Mouse (Mus musculus): ENCODE results near the gene Srsf6. TPM values are rescaled to one million over a fixed set of nuclear protein-coding genes. Genes with fewer than 3 reads are reported as not detected.
"Not testable (repeated sequence)": the region's sequence is repeated elsewhere in the genome, so short reads cannot be mapped to it uniquely, and the experiment has no call there.

Srsf6 gene
- polyA plus RNA-seq (2015; fragmentation: Nextera tagmentation; extraction: Ambion mirVana), result 216 and 217 TPM in 2 replicates

DNA sequence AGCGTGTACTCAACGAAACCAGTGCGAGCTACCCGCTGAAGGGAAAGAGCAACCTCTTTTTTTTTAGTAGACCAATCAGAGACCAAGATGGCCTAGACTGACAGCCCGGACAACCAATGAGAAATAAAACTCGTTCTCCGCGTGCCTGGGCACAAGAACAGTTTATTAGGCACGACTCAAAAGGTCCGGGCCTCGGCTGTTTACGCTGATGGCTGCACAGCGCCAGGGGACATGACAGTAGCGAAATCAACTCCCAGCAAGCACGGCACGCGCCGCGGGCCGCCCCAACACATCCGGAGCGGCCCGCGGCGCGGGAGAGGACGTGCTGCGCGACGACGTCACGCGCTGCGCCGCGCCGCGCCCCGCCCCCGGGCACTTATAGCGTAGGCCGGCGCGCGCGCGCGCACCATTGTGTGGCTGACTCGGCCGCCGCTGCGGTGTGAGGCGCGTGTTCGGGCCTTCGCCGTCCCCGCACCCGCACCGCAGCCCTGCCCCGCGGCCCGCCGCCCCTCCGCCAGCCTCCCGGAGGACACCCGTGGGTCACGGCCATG is at the start of gene Srsf6:
Srsf6 (plus strand) TSS at position 406 of the 551 bp plus-strand sequence.
- ATAC-seq (ENCODE audit: borderline replicate concordance, extremely low read depth, low FRiP score, low TSS enrichment), result peak; percentile 94
- Histone ChIP-seq H3K4me3 (peak within 1 kb of the TSS; percentile 93), H3K27me3 (peaks cover 9% of the 10 kb centered on the region), H3K9me3 (no peaks in the 10 kb centered on the region), H3K36me3 (peaks cover 33% of the 10 kb centered on the region), H3K4me1 (peaks cover 11% of the 10 kb centered on the region), H3K27ac (peak within 1 kb of the TSS; percentile 97), H3K9ac (peak within 1 kb of the TSS; percentile 100), H3K4me2 (peak within 1 kb of the TSS; percentile 85)
- whole genome bisulfite sequencing, result under 1% methylated on average over 56 of the region's 68 CpGs

DNA sequence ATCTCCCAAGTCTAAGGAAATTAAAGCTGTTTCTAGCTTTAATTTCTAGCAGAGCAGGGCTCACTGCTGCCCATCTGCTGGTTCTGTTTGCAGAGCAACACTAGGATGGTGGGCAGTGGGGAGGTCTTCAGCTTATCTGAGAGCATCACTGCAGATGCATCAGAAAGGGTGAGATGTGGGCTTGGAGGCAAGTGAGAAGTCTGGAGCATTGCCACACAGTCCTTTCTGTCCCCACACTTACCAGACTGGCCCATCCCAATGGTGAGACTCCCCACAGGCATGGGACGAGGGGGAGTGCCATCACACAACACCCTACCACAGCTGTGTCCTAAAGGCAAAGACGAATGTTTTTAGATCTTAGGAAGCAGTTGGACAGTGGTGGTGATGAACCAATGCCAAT is 47.2 kb upstream of the Srsf6 start:
- Histone ChIP-seq H3K4me2 (no peak overlapping the region), H3K9ac (no peak overlapping the region), H3K36me3 (no peaks in the 10 kb centered on the region), H3K9me3 (no peaks in the 10 kb centered on the region), H3K4me3 (no peak overlapping the region), H3K27me3 (no peaks in the 10 kb centered on the region), H3K27ac (no peak overlapping the region), H3K4me1 (no peaks in the 10 kb centered on the region)
- WGBS, result 46% methylated on average over 2 of the region's 2 CpGs
- no peak for ATAC-seq (ENCODE audit: borderline replicate concordance, extremely low read depth, low FRiP score, low TSS enrichment)

DNA sequence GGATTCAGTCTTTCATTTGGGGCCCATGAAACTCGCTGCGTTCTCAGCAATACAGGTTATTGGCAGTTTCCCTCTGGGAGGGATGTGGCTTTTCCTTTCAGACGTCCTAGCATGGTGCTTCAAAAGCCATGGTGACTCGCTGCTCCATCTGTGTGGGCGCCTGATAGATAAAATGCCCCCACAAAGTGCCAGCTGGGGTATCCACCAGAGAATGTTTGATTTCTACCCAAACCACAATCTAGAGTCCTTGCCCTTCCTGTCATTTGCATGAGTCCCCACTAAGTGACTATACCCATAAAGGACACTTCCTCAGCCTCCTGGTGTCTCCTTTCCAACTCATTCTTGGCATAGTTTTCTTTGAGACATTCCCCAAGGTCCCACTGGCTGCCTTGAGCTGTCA is 44.2 kb upstream of the Srsf6 start:
- H3K4me3 ChIP-seq, result no peak overlapping the region
- H3K9me3 ChIP-seq, result no peaks in the 10 kb centered on the region
- no peak for ATAC-seq (ENCODE audit: borderline replicate concordance, extremely low read depth, low FRiP score, low TSS enrichment)
- no peaks in the 10 kb centered on the region for H3K27me3 ChIP-seq
- H3K4me2 ChIP-seq, result no peak overlapping the region
- no peak overlapping the region for H3K9ac ChIP-seq
- no peaks in the 10 kb centered on the region for H3K36me3 ChIP-seq
- no peaks in the 10 kb centered on the region for H3K4me1 ChIP-seq
- WGBS, result 81% methylated on average over 5 of the region's 5 CpGs
- no peak overlapping the region for H3K27ac ChIP-seq

DNA sequence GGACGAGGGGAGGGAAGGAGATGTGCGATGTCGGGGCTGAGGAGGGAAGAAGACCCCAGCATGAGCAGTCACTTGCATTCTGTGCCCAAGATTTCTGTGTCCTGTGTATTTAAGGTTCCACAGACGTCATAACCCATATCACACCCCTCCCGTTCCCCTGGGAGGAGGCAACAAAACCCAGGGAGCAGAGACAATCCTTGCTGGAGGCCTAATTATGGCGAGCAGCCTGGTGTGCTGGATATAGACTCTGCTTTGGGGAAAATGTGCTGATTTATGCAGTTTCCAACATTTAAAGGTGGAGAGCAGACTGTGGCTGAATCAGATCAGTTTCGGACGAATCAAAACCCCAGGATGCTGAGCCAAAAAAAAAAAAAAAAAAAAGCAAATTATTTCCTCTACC is 42.7 kb upstream of the Srsf6 start:
- Histone ChIP-seq H3K4me1 (no peaks in the 10 kb centered on the region), H3K9ac (no peak overlapping the region), H3K4me3 (no peak overlapping the region), H3K27me3 (no peaks in the 10 kb centered on the region), H3K36me3 (no peaks in the 10 kb centered on the region), H3K27ac (no peak overlapping the region), H3K9me3 (no peaks in the 10 kb centered on the region), H3K4me2 (no peak overlapping the region)
- WGBS, result 81% methylated on average over 8 of the region's 8 CpGs
- no peak for ATAC-seq (ENCODE audit: borderline replicate concordance, extremely low read depth, low FRiP score, low TSS enrichment)

DNA sequence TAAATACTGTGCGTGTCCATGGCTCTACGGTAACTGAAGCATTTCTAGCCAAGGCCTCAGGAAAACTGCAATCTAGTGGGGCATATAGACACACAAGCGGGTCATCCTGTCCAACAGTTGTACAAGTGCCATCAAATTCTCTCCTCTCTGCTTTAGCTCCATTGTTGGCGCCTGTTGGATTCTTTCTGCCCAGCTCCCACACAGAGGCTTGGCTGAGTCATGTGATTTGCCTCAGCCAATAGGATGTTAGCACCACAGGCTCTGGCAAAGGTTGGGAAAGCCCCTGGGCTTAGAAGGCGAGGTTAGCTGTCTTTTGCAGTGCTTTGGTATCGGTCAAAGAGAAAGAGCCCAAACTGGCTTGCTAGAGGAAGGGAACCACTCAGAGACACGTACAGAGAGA is 42.1 kb upstream of the Srsf6 start:
- Histone ChIP-seq H3K36me3 (no peaks in the 10 kb centered on the region), H3K9me3 (no peaks in the 10 kb centered on the region), H3K4me1 (no peaks in the 10 kb centered on the region), H3K9ac (no peak overlapping the region), H3K4me2 (no peak overlapping the region), H3K4me3 (no peak overlapping the region), H3K27ac (no peak overlapping the region), H3K27me3 (no peaks in the 10 kb centered on the region)
- 58% methylated on average over 7 of the region's 7 CpGs for WGBS
- ATAC-seq (ENCODE audit: borderline replicate concordance, extremely low read depth, low FRiP score, low TSS enrichment), result 0 out of 2 replicates have a peak, but pooled peaks have one; percentile 2

DNA sequence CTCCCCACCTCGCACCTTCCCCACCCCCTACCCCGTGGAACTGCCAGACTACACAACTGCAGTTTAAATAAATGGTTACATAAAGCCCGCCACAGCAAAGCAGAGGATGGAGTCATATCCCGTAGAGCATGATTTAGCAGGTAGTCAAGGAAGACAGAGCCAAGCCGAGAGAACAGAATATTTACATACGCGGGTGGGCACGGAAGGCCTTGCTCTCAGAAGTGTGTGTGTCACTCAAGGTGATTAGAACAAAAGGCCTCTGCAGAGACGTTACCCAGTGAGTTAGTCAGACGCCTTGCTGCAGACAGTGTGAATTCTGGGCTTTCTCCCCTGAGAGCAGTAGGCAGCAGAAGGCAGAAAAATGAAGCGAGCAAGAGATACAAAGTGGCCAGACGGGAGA is 41.6 kb upstream of the Srsf6 start:
- H3K27me3 ChIP-seq, result no peaks in the 10 kb centered on the region
- H3K4me1 ChIP-seq, result no peaks in the 10 kb centered on the region
- H3K9ac ChIP-seq, result no peak overlapping the region
- no peak overlapping the region for H3K27ac ChIP-seq
- H3K4me3 ChIP-seq, result no peak overlapping the region
- 62% methylated on average over 12 of the region's 12 CpGs for WGBS
- no peaks in the 10 kb centered on the region for H3K36me3 ChIP-seq
- H3K9me3 ChIP-seq, result no peaks in the 10 kb centered on the region
- H3K4me2 ChIP-seq, result no peak overlapping the region
- no peak for ATAC-seq (ENCODE audit: borderline replicate concordance, extremely low read depth, low FRiP score, low TSS enrichment)

DNA sequence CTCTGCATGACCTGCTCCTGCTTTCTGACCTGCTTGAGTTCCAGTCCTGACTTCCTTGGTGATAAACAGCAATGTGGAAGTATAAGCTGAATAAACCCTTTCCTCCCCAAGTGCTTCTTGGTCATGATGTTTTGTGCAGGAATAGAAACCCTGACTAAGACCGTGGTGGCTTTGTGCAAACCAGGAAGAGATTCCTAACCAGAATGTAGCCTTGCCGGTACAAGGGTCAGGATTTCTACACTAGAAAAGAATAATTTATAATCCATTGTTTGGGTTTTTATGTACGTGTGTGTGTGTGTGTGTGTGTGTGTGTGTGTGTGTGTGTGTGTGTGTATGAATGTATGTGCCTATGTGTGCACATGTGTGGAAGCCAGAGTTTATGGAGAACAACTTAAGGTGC is 38.3 kb upstream of the Srsf6 start:
- 72% methylated on average over 3 of the region's 3 CpGs for WGBS
- H3K4me1 ChIP-seq; H3K9me3 ChIP-seq; H3K4me3 ChIP-seq; ATAC-seq (ENCODE audit: borderline replicate concordance, extremely low read depth, low FRiP score, low TSS enrichment); H3K27ac ChIP-seq; H3K9ac ChIP-seq; H3K4me2 ChIP-seq; H3K36me3 ChIP-seq; H3K27me3 ChIP-seq: not testable (repeated sequence)

DNA sequence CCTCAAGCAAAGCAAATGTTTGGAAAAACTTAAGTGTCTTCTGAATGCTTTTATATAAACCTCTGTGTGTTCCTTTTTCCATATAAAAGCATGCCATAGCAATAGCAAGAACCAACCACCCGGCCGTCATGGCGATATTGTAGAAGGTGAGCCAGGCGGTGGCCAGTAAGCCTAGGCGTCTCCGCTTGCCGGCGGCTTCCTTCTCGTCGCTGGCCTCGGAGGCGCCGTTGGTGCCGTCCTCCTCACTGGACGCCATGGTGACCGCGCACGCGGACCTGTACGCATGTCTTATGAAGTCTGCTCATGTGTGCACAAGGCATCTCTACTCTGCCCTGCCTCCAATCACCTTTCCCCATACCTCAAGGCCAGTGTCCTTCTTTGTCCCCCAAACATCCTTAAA is 32.1 kb upstream of the Srsf6 start:
- not testable (repeated sequence) for H3K9me3 ChIP-seq, H3K9ac ChIP-seq, H3K4me2 ChIP-seq, H3K4me3 ChIP-seq, H3K27ac ChIP-seq, H3K27me3 ChIP-seq, H3K36me3 ChIP-seq, H3K4me1 ChIP-seq
- ATAC-seq (ENCODE audit: borderline replicate concordance, extremely low read depth, low FRiP score, low TSS enrichment), result 0 out of 2 replicates have a peak, but pooled peaks have one; percentile 23
- 88% methylated on average over 20 of the region's 20 CpGs for WGBS

DNA sequence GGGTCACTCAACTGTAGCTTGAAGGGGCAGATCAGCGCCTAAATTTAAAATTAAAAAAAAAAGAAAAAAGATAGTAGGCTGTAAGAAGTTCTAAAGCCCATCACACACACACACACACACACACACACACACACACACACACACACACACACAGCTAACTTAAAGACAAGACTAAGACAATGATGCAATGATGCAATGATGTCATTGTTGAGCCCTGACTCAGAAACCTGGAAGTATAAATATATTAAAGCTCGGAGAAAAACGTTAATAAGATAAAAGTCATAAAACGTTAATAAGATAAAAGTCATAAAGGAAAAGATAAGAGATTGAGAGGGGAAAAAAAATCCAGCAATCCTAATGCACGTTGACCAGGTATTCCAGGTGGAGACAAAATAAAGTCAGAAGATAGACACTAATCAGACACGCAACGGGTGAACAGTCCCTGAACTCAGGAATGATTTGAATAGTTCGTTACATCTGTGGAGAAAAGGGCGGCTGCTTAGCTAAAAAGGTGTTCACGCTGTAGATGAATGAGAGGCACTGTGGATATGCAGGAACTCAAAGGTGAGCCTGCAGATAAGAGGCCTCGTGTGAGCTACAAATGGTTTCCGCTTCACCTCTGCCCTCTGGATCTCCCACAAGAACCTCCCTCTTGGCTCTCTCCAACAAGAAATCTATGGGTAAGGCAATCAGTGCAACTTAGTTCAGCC is 31.3 kb upstream of the Srsf6 start:
- Histone ChIP-seq H3K9me3 (no peaks in the 10 kb centered on the region), H3K27me3 (no peaks in the 10 kb centered on the region), H3K27ac (no peak overlapping the region), H3K9ac (no peak overlapping the region), H3K36me3 (no peaks in the 10 kb centered on the region), H3K4me2 (no peak overlapping the region), H3K4me1 (no peaks in the 10 kb centered on the region), H3K4me3 (no peak overlapping the region)
- 54% methylated on average over 12 of the region's 12 CpGs for WGBS
- ATAC-seq (ENCODE audit: borderline replicate concordance, extremely low read depth, low FRiP score, low TSS enrichment), result no peak

DNA sequence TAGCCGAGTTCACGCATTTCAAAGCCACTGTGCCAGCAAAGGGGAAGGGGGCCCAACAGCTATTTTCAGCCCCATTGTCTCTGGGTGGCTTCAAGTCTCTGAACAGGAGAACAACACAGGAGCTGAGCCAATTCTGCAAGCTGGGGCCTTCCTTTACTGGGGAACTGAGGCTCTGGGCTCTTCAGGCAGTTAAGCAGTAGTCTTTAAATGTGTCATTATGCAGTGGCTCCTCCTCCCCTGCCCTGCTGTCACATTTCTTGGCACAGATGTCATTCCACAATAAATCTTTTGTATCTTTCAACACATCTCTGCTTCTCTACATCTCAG is 30.8 kb upstream of the Srsf6 start:
- no peak overlapping the region for H3K27ac ChIP-seq
- no peak overlapping the region for H3K9ac ChIP-seq
- no peak overlapping the region for H3K4me3 ChIP-seq
- H3K36me3 ChIP-seq, result no peaks in the 10 kb centered on the region
- H3K4me1 ChIP-seq, result no peaks in the 10 kb centered on the region
- ATAC-seq (ENCODE audit: borderline replicate concordance, extremely low read depth, low FRiP score, low TSS enrichment), result no peak
- 51% methylated on average over 2 of the region's 2 CpGs for WGBS
- no peaks in the 10 kb centered on the region for H3K27me3 ChIP-seq
- H3K4me2 ChIP-seq, result no peak overlapping the region
- no peaks in the 10 kb centered on the region for H3K9me3 ChIP-seq

DNA sequence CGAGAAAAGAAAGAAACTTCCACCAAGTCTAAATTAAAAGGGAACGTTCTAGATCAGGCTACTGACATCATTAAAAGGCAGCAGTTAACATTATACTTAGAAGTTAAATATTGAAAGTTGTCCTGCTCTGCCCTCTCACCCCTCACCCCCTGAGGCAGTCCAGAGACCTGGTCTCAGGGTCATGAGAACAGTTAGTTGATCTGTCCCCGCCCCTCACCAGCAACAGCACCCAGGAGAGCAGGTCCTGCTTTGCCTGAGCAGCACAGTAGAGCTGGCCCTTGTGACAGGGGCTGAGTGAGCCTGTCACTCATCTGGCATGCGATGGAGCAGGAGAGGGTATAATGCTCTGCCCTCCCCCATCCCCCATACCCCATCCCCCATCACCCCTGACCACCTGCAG is 25.4 kb upstream of the Srsf6 start:
- no peaks in the 10 kb centered on the region for H3K27me3 ChIP-seq
- ATAC-seq (ENCODE audit: borderline replicate concordance, extremely low read depth, low FRiP score, low TSS enrichment), result no peak
- no peak overlapping the region for H3K27ac ChIP-seq
- no peak overlapping the region for H3K9ac ChIP-seq
- no peaks in the 10 kb centered on the region for H3K36me3 ChIP-seq
- no peaks in the 10 kb centered on the region for H3K9me3 ChIP-seq
- WGBS, result 59% methylated on average over 4 of the region's 4 CpGs
- no peak overlapping the region for H3K4me3 ChIP-seq
- no peak overlapping the region for H3K4me2 ChIP-seq
- H3K4me1 ChIP-seq, result no peaks in the 10 kb centered on the region

DNA sequence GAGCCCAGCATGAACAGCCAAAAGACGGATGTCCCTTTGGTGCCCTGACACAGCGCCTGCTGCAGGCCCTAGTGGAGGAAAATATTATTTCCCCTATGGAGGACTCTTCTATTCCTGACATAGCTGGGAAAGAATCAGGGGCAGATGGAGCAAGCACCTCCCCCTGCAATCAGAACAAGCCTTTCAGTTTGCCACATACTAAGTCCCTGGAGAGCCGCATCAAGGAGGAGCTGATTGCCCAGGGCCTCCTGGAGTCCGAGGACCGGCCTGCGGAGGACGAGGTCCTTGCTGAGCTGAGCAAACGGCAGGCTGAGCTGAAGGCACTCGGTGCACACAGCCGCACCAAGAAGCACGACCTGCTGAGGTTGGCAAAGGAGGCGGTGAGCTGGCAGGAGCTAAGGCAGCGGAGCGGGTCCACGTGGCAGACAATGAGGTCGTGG is 23.3 kb upstream of the Srsf6 start:
- no peaks in the 10 kb centered on the region for H3K4me1 ChIP-seq
- no peak overlapping the region for H3K4me3 ChIP-seq
- H3K9me3 ChIP-seq, result no peaks in the 10 kb centered on the region
- no peaks in the 10 kb centered on the region for H3K27me3 ChIP-seq
- WGBS, result 36% methylated on average over 16 of the region's 16 CpGs
- H3K4me2 ChIP-seq, result no peak overlapping the region
- no peak overlapping the region for H3K27ac ChIP-seq
- H3K36me3 ChIP-seq, result no peaks in the 10 kb centered on the region
- no peak for ATAC-seq (ENCODE audit: borderline replicate concordance, extremely low read depth, low FRiP score, low TSS enrichment)
- no peak overlapping the region for H3K9ac ChIP-seq

All from lung, embryonic 15.5 days (tissue).